ENCODE assay signal across 16 mouse cellular contexts in the genomic region with DNA sequence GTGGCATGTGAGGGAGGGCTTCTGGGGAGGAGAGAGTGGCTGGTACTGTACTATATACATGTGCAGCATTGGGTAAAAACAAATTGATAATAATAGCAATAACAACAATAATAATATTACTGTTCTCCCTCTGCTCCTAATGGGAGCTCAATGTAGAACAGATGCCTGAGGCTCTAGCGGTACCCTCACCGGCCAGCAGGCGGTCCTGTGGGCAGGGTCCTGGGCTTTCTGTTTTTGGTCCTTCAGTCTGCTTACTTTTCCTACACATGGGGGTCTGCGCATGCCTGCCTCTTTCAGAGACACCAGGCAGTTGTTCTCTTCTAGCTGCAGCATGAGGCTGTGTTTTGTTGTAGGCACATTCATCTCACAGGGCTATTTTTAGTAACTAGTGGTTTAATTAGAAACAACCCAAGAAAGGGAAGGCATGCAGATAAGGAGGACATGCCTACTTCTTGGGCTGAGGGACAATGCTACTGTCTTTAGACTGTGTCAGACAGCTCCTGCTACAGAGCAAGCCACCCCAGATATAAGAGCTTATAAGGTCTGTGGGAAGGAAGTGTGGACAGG. TPM values are rescaled to one million over a fixed set of nuclear protein-coding genes. Genes with fewer than 3 reads are reported as not detected.
A peak's percentile ranks its signal among the peaks of the same experiment; 100 is the strongest.
DNase-seq lines count a peak whose midpoint lies in the region; ATAC-seq and TF ChIP-seq lines count a peak whose summit lies in the region.
"Had no signal": no experiment of that assay in that cellular context is flagged by ENCODE, and none has a peak within 500 bp of the region (broad histone marks: within the 10 kb centered on the region; RNA-seq: fewer than 3 reads in every experiment).

No protein-coding gene starts in this region.

- 84% methylated on average over 4 of the region's 4 CpGs for WGBS in lung, embryonic 14.5 days
- 69% methylated on average over 4 of the region's 4 CpGs for WGBS in liver, postnatal 0 days (ENCODE audit: insufficient replicate concordance)

- ATAC-seq in lung, embryonic 14.5 days (ENCODE audit: insufficient read depth): no peak
- ATAC-seq in common myeloid progenitor, adult 5-6 weeks (replicated peaks; ENCODE audit: low read depth, poor library complexity, severe bottlenecking): peak; percentile 33
- ATAC-seq in liver, postnatal 0 days: no peak
- ATAC-seq: CD4-positive, CD25-positive, alpha-beta regulatory T cell, adult 4 months had no signal

- H3K9me3 ChIP-seq in lung, embryonic 14.5 days (ENCODE audit: low read depth, low read length): no peaks in the 10 kb centered on the region
- no peaks in the 10 kb centered on the region for H3K9me3 ChIP-seq in liver, postnatal 0 days (ENCODE audit: low read length)
- H3K9me3 ChIP-seq: embryonic facial prominence, embryonic 13.5 days had no signal

- no peak overlapping the region for H3K27ac ChIP-seq in lung, embryonic 14.5 days (ENCODE audit: low read depth)
- no peak overlapping the region for H3K27ac ChIP-seq in liver, postnatal 0 days (ENCODE audit: low read depth)
- H3K27ac ChIP-seq: embryonic facial prominence, embryonic 13.5 days; stomach, postnatal 0 days had no signal

- peaks cover 3% of the 10 kb centered on the region; the same call in 1 of the 2 replicates for H3K4me1 ChIP-seq in lung, embryonic 14.5 days (ENCODE audit: insufficient read depth)
- H3K4me1 ChIP-seq in liver, postnatal 0 days (ENCODE audit: insufficient read depth): peaks cover 28% of the 10 kb centered on the region

- no peak overlapping the region for H3K4me2 ChIP-seq in lung, embryonic 14.5 days
- no peak overlapping the region for H3K4me2 ChIP-seq in liver, postnatal 0 days (ENCODE audit: low read depth, low read length)
- H3K4me2 ChIP-seq: embryonic facial prominence, embryonic 13.5 days had no signal

- peak; percentile 20 for TF ChIP-seq CTCF in lung, embryonic 14.5 days (IDR thresholded peaks at IDR 0.05; ENCODE audit: low read depth)
- peak; percentile 34 for TF ChIP-seq CTCF in liver, postnatal 0 days (IDR thresholded peaks at IDR 0.05; ENCODE audit: low read depth)

- DNase-seq in heart, adult 8-10 months (ENCODE audit: low spot score): peak; percentile 21
- DNase-seq in heart, adult 11 months: no peak
- no peak for DNase-seq in lung, embryonic 14.5 days
- DNase-seq in lung, postnatal 25 days (ENCODE audit: low spot score): no peak
- no peak for DNase-seq in liver, postnatal 0 days
- DNase-seq in kidney, adult 11 months: no peak
- DNase-seq in kidney, adult 8-10 months: no peak
- DNase-seq: adrenal gland, adult 2 months; kidney, postnatal 4 days; right cerebral cortex, postnatal 4 days had no signal

- H3K27me3 ChIP-seq in lung, embryonic 14.5 days (ENCODE audit: insufficient read depth, low read length): no peaks in the 10 kb centered on the region
- no peaks in the 10 kb centered on the region for H3K27me3 ChIP-seq in liver, postnatal 0 days (ENCODE audit: insufficient read depth, low read length)
- H3K27me3 ChIP-seq: embryonic facial prominence, embryonic 13.5 days had no signal

- no peak overlapping the region for H3K4me3 ChIP-seq in lung, embryonic 14.5 days (ENCODE audit: low read depth, low read length)
- H3K4me3 ChIP-seq in liver, postnatal 0 days (ENCODE audit: low read depth, low read length): no peak overlapping the region
- H3K4me3 ChIP-seq: embryonic facial prominence, embryonic 13.5 days had no signal

- no peak for TF ChIP-seq EP300 in liver, postnatal 0 days (IDR thresholded peaks at IDR 0.05; ENCODE audit: low read depth)

- H3K36me3 ChIP-seq in lung, embryonic 14.5 days (ENCODE audit: insufficient read depth): peaks cover 6% of the 10 kb centered on the region; the same call in 1 of the 2 replicates
- peaks cover 16% of the 10 kb centered on the region for H3K36me3 ChIP-seq in liver, postnatal 0 days (replicated peaks; ENCODE audit: insufficient read depth, low read length)

- H3K9ac ChIP-seq in lung, embryonic 14.5 days: no peak overlapping the region
- no peak overlapping the region for H3K9ac ChIP-seq in liver, postnatal 0 days (replicated peaks)
- H3K9ac ChIP-seq: embryonic facial prominence, embryonic 13.5 days had no signal

RNA-seq across cellular contexts. Expression of gene Smox, which starts 22.8 kb away (rescaled TPM):
- 10 to 100 TPM; 14.5 to 18.6 (median 15.7) TPM for total RNA-seq in heart, adult 8-10 months (2022)
- 23.9 and 28.7 TPM in 2 replicates for polyA plus RNA-seq in lung, embryonic 14.5 days (2014; fragmentation: Nextera tagmentation; extraction: Ambion mirVana)
- 9.3 and 23.2 TPM in 2 replicates for total RNA-seq in common myeloid progenitor, adult 5-6 weeks (2017)
- 56.7 and 60.8 TPM in 2 replicates for polyA plus RNA-seq in liver, postnatal 0 days (2015; fragmentation: Nextera tagmentation; extraction: Ambion mirVana)

RNA-seq across cellular contexts. Expression of gene Adra1d, which starts 47.9 kb away (rescaled TPM):
- total RNA-seq in heart, adult 8-10 months (2022): 1 to 10 TPM; 2.7 to 5.5 (median 3.9) TPM
- 2.0 and 2.7 TPM in 2 replicates for polyA plus RNA-seq in lung, embryonic 14.5 days (2014; fragmentation: Nextera tagmentation; extraction: Ambion mirVana)
- not detected in 2 replicates for total RNA-seq in common myeloid progenitor, adult 5-6 weeks (2017)
- 0.09 and 0.17 TPM in 2 replicates for polyA plus RNA-seq in liver, postnatal 0 days (2015; fragmentation: Nextera tagmentation; extraction: Ambion mirVana)
- total RNA-seq: granulocyte monocyte progenitor cell, adult 5-6 weeks; liver, adult 2 months had no signal
- polyA plus RNA-seq: CD4-positive, CD25-positive, alpha-beta regulatory T cell, adult 4 months had no signal
